Mouse (Mus musculus) v-Abl transformed pro-B cells (cell line): ENCODE data around the gene Cd93.

Source experiments
- in situ Hi-C, 2 experiments: fragments of 400-800 bp; cut with MboI; formaldehyde crosslinking; loops; one replicate each; pipeline ENCODE4 v1.15.1; 2025; ENCODE audit not compliant: unreplicated experiment in 2 of 2

Cd93 gene

GRCm38 (mm10) chr2:148406971-148407869 lies 36.1 kb downstream of the Cd93 start:
- in situ Hi-C loops: loop anchor here (5.0 to 10.0 kb wide), 4 partner anchors 125 to 248 kb away; no protein-coding TSS in a partner anchor

GRCm38 (mm10) chr2:148406160-148406970 lies 37.0 kb downstream of the Cd93 start:
- in situ Hi-C loops: loop anchor here (5.0 to 10.0 kb wide), 4 partner anchors 126 to 248 kb away; no protein-coding TSS in a partner anchor

GRCm38 (mm10) chr2:148404906-148405305 lies 38.5 kb downstream of the Cd93 start:
- in situ Hi-C loops: loop anchor here (5.0 to 10.0 kb wide), 4 partner anchors 127 to 250 kb away; no protein-coding TSS in a partner anchor

- in situ Hi-C loops: loop anchor here in 1 of 2 experiments (10.0 kb wide), 1 partner anchor 253 kb away; no protein-coding TSS in a partner anchor
These were observed 41.1 kb downstream of the Cd93 start for GRCm38 (mm10) chr2:148402227-148402626.

GRCm38 (mm10) chr2:148398901-148399685 lies 44.3 kb downstream of the Cd93 start:
- in situ Hi-C loops: loop anchor here (25.0 kb wide), 1 partner anchor 488 kb away; the partner anchor contains the start of gene Cst3 (in 2 of the 2)

GRCm38 (mm10) chr2:148397784-148398100 lies 45.6 kb downstream of the Cd93 start:
- in situ Hi-C loops: loop anchor here (25.0 kb wide), 1 partner anchor 490 kb away; the partner anchor contains the start of gene Cst3 (in 2 of the 2)

GRCm38 (mm10) chr2:148397015-148397783 lies 46.2 kb downstream of the Cd93 start:
- in situ Hi-C loops: loop anchor here (25.0 kb wide), 1 partner anchor 490 kb away; the partner anchor contains the start of gene Cst3 (in 2 of the 2)

GRCm38 (mm10) chr2:148396209-148396608 lies 47.2 kb downstream of the Cd93 start:
- in situ Hi-C loops: loop anchor here (25.0 kb wide), 1 partner anchor 491 kb away; the partner anchor contains the start of gene Cst3 (in 2 of the 2)

GRCm38 (mm10) chr2:148395131-148396051 lies 48.0 kb downstream of the Cd93 start, which contains the start of gene Sstr4:
Gene Sstr4 (plus strand): TSS chr2:148395344.
- in situ Hi-C loops: loop anchor here (25.0 kb wide), 1 partner anchor 492 kb away; the partner anchor contains the start of gene Cst3 (in 2 of the 2)

- in situ Hi-C loops: loop anchor here (25.0 kb wide), 1 partner anchor 493 kb away; the partner anchor contains the start of gene Cst3 (in 2 of the 2)
These were observed 49.5 kb downstream of the Cd93 start for GRCm38 (mm10) chr2:148393846-148394245.

GRCm38 (mm10) chr2:148393149-148393548 lies 50.2 kb downstream of the Cd93 start:
- in situ Hi-C loops: loop anchor here (25.0 kb wide), 1 partner anchor 494 kb away; the partner anchor contains the start of gene Cst3 (in 2 of the 2)

GRCm38 (mm10) chr2:148387652-148388581 lies 55.4 kb downstream of the Cd93 start:
- in situ Hi-C loops: loop anchor here (25.0 kb wide), 1 partner anchor 499 kb away; the partner anchor contains the start of gene Cst3 (in 2 of the 2)

- in situ Hi-C loops: loop anchor here (25.0 kb wide), 1 partner anchor 500 kb away; the partner anchor contains the start of gene Cst3 (in 2 of the 2)
These were observed 56.4 kb downstream of the Cd93 start for GRCm38 (mm10) chr2:148386927-148387326.
